Mouse (Mus musculus) thymus, adult 2 months (tissue): ENCODE data around the gene Lrrc4c.

Source experiments
- CTCF ChIP-seq: fragments of 200-500 bp; IDR thresholded peaks from 2 replicates; pipeline ENCODE4 v1.5.1; 2012; ENCODE audit warnings: mild to moderate bottlenecking, control low read depth, low read length, moderate library complexity, borderline replicate concordance; ENCODE audit not compliant: control insufficient read depth, poor library complexity, insufficient read depth; ENCODE audit errors: extremely low read depth
- POLR2A ChIP-seq: fragments of 200-500 bp; IDR thresholded peaks from 2 replicates; pipeline ENCODE4 v1.6.1; 2012; ENCODE audit warnings: mild to moderate bottlenecking, low read length, control low read depth, moderate library complexity; ENCODE audit not compliant: control insufficient read depth, poor library complexity, insufficient read depth; ENCODE audit errors: extremely low read depth

GRCm38 (mm10) chr2:97545946-97546345 is 1228.0 kb downstream of the Lrrc4c start:
- TF ChIP-seq CTCF (no peak), POLR2A (no peak)
